Mouse (Mus musculus): ENCODE results near the gene Raly.
"Not testable (repeated sequence)": the region's sequence is repeated elsewhere in the genome, so short reads cannot be mapped to it uniquely, and the experiment has no call there.

Gene Raly

GRCm38 (mm10) chr2:154836537-154836936 lies 45.6 kb downstream of the Raly start:
- DNase-seq (ENCODE audit: low spot score in 2 of 2): no peak

- no peak for DNase-seq (ENCODE audit: low spot score in 2 of 2)
Observed at GRCm38 (mm10) chr2:154848086-154848485, 57.2 kb downstream of the Raly start.

GRCm38 (mm10) chr2:154855383-154855782 lies 64.5 kb downstream of the Raly start:
- peak in 1 of 2 experiments; percentile 78 for DNase-seq (ENCODE audit: low spot score in 2 of 2)

- DNase-seq (ENCODE audit: low spot score in 2 of 2): peak in 1 of 2 experiments; percentile 20
Observed at GRCm38 (mm10) chr2:154863672-154864071, 72.8 kb downstream of the Raly start.

- DNase-seq (ENCODE audit: low spot score in 2 of 2): no peak
Observed at GRCm38 (mm10) chr2:154865696-154866095, 74.8 kb downstream of the Raly start.

- DNase-seq (ENCODE audit: low spot score in 2 of 2): no peak
Observed at GRCm38 (mm10) chr2:154868106-154868505, 77.2 kb downstream of the Raly start.

GRCm38 (mm10) chr2:154869954-154870641 lies 79.2 kb downstream of the Raly start:
- no peak for DNase-seq (ENCODE audit: low spot score in 2 of 2)

- no peak for DNase-seq (ENCODE audit: low spot score in 2 of 2)
Observed at GRCm38 (mm10) chr2:154876621-154877020, 85.7 kb downstream of the Raly start.

- DNase-seq (ENCODE audit: low spot score in 2 of 2): no peak
Observed at GRCm38 (mm10) chr2:154891585-154891984, 100.7 kb downstream of the Raly start.

- peak; percentile 92 to 96 for DNase-seq (ENCODE audit: low spot score in 2 of 2)
Observed at GRCm38 (mm10) chr2:154892201-154893044, 101.5 kb downstream of the Raly start, which contains the start of gene Eif2s2. Gene Eif2s2 (minus strand): TSS chr2:154892935.

- DNase-seq (ENCODE audit: low spot score in 2 of 2): no peak
Observed at GRCm38 (mm10) chr2:154893045-154893385, 102.1 kb downstream of the Raly start.

GRCm38 (mm10) chr2:154893548-154893947 lies 102.7 kb downstream of the Raly start:
- DNase-seq (ENCODE audit: low spot score in 2 of 2): no peak

GRCm38 (mm10) chr2:154899004-154899403 lies 108.1 kb downstream of the Raly start:
- not testable (repeated sequence) for DNase-seq (ENCODE audit: low spot score in 2 of 2)

- DNase-seq (ENCODE audit: low spot score in 2 of 2): not testable (repeated sequence)
Observed at GRCm38 (mm10) chr2:154899412-154899811, 108.5 kb downstream of the Raly start.

GRCm38 (mm10) chr2:154902111-154902510 lies 111.2 kb downstream of the Raly start:
- DNase-seq (ENCODE audit: low spot score in 2 of 2): no peak

GRCm38 (mm10) chr2:154905796-154906195 lies 114.9 kb downstream of the Raly start:
- DNase-seq (ENCODE audit: low spot score in 2 of 2): no peak

GRCm38 (mm10) chr2:154908223-154908622 lies 117.3 kb downstream of the Raly start:
- DNase-seq (ENCODE audit: low spot score in 2 of 2): not testable (repeated sequence)

- no peak for DNase-seq (ENCODE audit: low spot score in 2 of 2)
Observed at GRCm38 (mm10) chr2:154909789-154910188, 118.9 kb downstream of the Raly start.

GRCm38 (mm10) chr2:154915922-154916541 lies 125.1 kb downstream of the Raly start:
- no peak for DNase-seq (ENCODE audit: low spot score in 2 of 2)

GRCm38 (mm10) chr2:154916547-154916946 lies 125.7 kb downstream of the Raly start:
- DNase-seq (ENCODE audit: low spot score in 2 of 2): no peak
